Mouse (Mus musculus) liver, adult 2 months (tissue): ENCODE data around the gene Zic5.

Experiments
- CTCF ChIP-seq: fragments of 200-500 bp; IDR thresholded peaks from 2 replicates; pipeline ENCODE4 v1.5.1; 2011; ENCODE audit warnings: low read depth, low read length, control low read depth
- POLR2A ChIP-seq: fragments of 200-500 bp; IDR thresholded peaks from 2 replicates; pipeline ENCODE4 v1.6.1; 2011; ENCODE audit warnings: low read length, control low read depth; ENCODE audit not compliant: insufficient read depth; ENCODE audit errors: extremely low read depth

DNA sequence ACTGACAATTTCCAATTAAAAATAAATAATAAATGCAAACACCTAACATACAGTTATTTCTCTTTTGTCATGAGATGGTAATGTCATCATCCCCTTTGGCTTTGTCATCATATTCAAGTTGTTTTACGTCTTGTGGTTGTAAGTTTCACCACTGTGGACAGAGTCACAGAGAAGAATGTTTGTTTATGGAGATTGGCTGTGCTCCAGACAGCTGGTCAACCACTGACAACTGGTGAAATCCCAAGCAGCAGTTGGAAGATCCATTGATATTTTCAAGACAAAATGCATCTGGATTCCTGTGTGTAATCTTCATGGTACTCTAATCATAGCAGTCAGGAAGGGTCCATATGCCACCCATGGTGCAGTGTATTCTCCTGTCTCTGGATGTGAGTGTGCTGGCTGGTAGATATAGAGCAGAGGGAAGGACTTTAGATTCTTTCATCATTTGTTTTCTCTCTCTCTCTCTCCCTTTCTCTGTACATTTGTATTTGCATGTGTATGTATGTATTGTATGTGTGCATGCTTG is 48.1 kb upstream of the Zic5 start:
- TF ChIP-seq CTCF (no peak), POLR2A (no peak)
